Mouse (Mus musculus) MEL (cell line): ENCODE results near the gene Wnt3. TPM values are rescaled to one million over a fixed set of nuclear protein-coding genes. Genes with fewer than 3 reads are reported as not detected.

Experiments used
- DNase-seq: peaks from one replicate; pipeline ENCODE4 v3.0.0; 2011; ENCODE audit warnings: low read depth, low spot score
- H3K27ac ChIP-seq: 2 replicates; pipeline ENCODE4 v1.5.1; 2012; ENCODE audit warnings: low read depth, mild to moderate bottlenecking, control low read depth, low read length, moderate library complexity; ENCODE audit not compliant: control insufficient read depth
- H3K27me3 ChIP-seq, 2 experiments: fragments of 150-350 bp in 1 of 2; sonication (generic) in 1 of 2; 2 replicates each; pipeline ENCODE4 v1.6.1; 2012; ENCODE audit warnings: low read length in 2 of 2, mild to moderate bottlenecking in 2 of 2, improper control_type of control experiment in 1 of 2, moderate library complexity in 1 of 2; ENCODE audit not compliant: insufficient read depth in 2 of 2, control insufficient read depth in 1 of 2
- H3K36me3 ChIP-seq, 2 experiments: 2 replicates each; pipeline ENCODE4 v1.6.1; 2012 to 2014; ENCODE audit warnings: low read length in 2 of 2, improper control_type of control experiment in 1 of 2, inconsistent platforms in 1 of 2, mild to moderate bottlenecking in 1 of 2; ENCODE audit not compliant: insufficient read depth in 2 of 2, control insufficient read depth in 1 of 2
- H3K4me1 ChIP-seq, 2 experiments: fragments of 150-350 bp in 1 of 2; sonication (generic) in 1 of 2; 2 replicates each; pipeline ENCODE4 v1.6.1; 2012; ENCODE audit warnings: low read length in 2 of 2, improper control_type of control experiment in 1 of 2, mild to moderate bottlenecking in 1 of 2; ENCODE audit not compliant: insufficient read depth in 2 of 2, control insufficient read depth in 1 of 2
- H3K4me3 ChIP-seq, 2 experiments: fragments of 150-350 bp in 1 of 2; sonication (generic) in 1 of 2; 2 replicates each; pipeline ENCODE4 v1.5.1; 2012; ENCODE audit warnings: low read depth in 2 of 2, low read length in 2 of 2, mild to moderate bottlenecking in 2 of 2, moderate library complexity in 2 of 2, control low read depth in 1 of 2, improper control_type of control experiment in 1 of 2; ENCODE audit not compliant: control insufficient read depth in 1 of 2, insufficient read depth in 1 of 2
- H3K79me2 ChIP-seq: 2 replicates; pipeline ENCODE4 v1.6.1; 2012; ENCODE audit warnings: mild to moderate bottlenecking, low read length, moderate library complexity; ENCODE audit not compliant: control insufficient read depth, poor library complexity, insufficient read depth
- H3K9ac ChIP-seq: 2 replicates; pipeline ENCODE4 v1.6.1; 2012; ENCODE audit warnings: low read depth, mild to moderate bottlenecking, control low read depth, low read length, moderate library complexity; ENCODE audit not compliant: control insufficient read depth, poor library complexity, severe bottlenecking
- H3K9me3 ChIP-seq: fragments of 150-350 bp; sonication (generic); replicated peaks from 2 replicates; pipeline ENCODE4 v1.6.1; 2012; ENCODE audit warnings: mild to moderate bottlenecking, low read length, improper control_type of control experiment, moderate library complexity; ENCODE audit not compliant: insufficient read depth
- BHLHE40 ChIP-seq: IDR thresholded peaks from 2 replicates; pipeline ENCODE4 v1.6.1; 2012; ENCODE audit warnings: low read depth, mild to moderate bottlenecking, inconsistent platforms, low read length, improper control_type of control experiment, borderline replicate concordance
- CHD1 ChIP-seq: IDR thresholded peaks from 2 replicates; pipeline ENCODE4 v1.6.1; 2012; ENCODE audit warnings: low read depth, mild to moderate bottlenecking, inconsistent platforms, low read length, improper control_type of control experiment
- EP300 ChIP-seq, 2 experiments: IDR thresholded peaks; 2 replicates each; pipeline ENCODE4 v1.6.1; 2011; ENCODE audit warnings: improper control_type of control experiment in 2 of 2, low read length in 2 of 2, low read depth in 1 of 2, mild to moderate bottlenecking in 1 of 2
- ETS1 ChIP-seq: IDR thresholded peaks from 2 replicates; pipeline ENCODE4 v1.6.1; 2012; ENCODE audit warnings: low read depth, mild to moderate bottlenecking, inconsistent platforms, low read length, improper control_type of control experiment, moderate library complexity
- GATA1 ChIP-seq: IDR thresholded peaks from 2 replicates; pipeline ENCODE4 v1.6.1; 2011; ENCODE audit warnings: low read depth, low read length, improper control_type of control experiment
- JUND ChIP-seq: IDR thresholded peaks from 2 replicates; pipeline ENCODE4 v1.6.1; 2011; ENCODE audit warnings: low read depth, mild to moderate bottlenecking, improper control_type of control experiment, low read length
- KAT2A ChIP-seq: conservative IDR thresholded peaks from 2 replicates; pipeline ENCODE4 v1.6.1; 2012; ENCODE audit warnings: low read depth, low read length, improper control_type of control experiment, inconsistent platforms
- MAFK ChIP-seq: IDR thresholded peaks from 2 replicates; pipeline ENCODE4 v1.6.1; 2011; ENCODE audit warnings: low read depth, mild to moderate bottlenecking, low read length, improper control_type of control experiment, borderline replicate concordance
- NRF1 ChIP-seq: IDR thresholded peaks from 2 replicates; pipeline ENCODE4 v1.6.1; 2014; ENCODE audit warnings: low read depth, mild to moderate bottlenecking, inconsistent platforms, low read length, improper control_type of control experiment, moderate library complexity; ENCODE audit not compliant: poor library complexity, insufficient read depth, severe bottlenecking
- POLR2A ChIP-seq, 2 experiments: IDR thresholded peaks; 2 replicates each; pipeline ENCODE4 v1.6.1; 2011 to 2012; ENCODE audit warnings: low read length in 2 of 2, mild to moderate bottlenecking in 2 of 2, control low read depth in 1 of 2, improper control_type of control experiment in 1 of 2, low read depth in 1 of 2, moderate library complexity in 1 of 2; ENCODE audit not compliant: control insufficient read depth in 1 of 2, insufficient read depth in 1 of 2, poor library complexity in 1 of 2
- POLR2AphosphoS2 ChIP-seq: IDR thresholded peaks from 2 replicates; pipeline ENCODE4 v1.6.1; 2011; ENCODE audit warnings: low read length, improper control_type of control experiment
- RAD21 ChIP-seq: IDR thresholded peaks from 2 replicates; pipeline ENCODE4 v1.6.1; 2011; ENCODE audit warnings: mild to moderate bottlenecking, low read depth, low read length, improper control_type of control experiment
- RCOR1 ChIP-seq: IDR thresholded peaks from 2 replicates; pipeline ENCODE4 v1.6.1; 2012; ENCODE audit warnings: low read depth, mild to moderate bottlenecking, inconsistent platforms, low read length, improper control_type of control experiment
- SMC3 ChIP-seq: IDR thresholded peaks from 2 replicates; pipeline ENCODE4 v1.6.1; 2011; ENCODE audit warnings: low read depth, low read length, improper control_type of control experiment
- TAL1 ChIP-seq: IDR thresholded peaks from 2 replicates; pipeline ENCODE4 v1.6.1; 2012; ENCODE audit warnings: mild to moderate bottlenecking, inconsistent platforms, low read length, moderate library complexity, mixed read lengths
- TBP ChIP-seq: IDR thresholded peaks from 2 replicates; pipeline ENCODE4 v1.8.0; 2011; ENCODE audit warnings: low read depth, low read length, improper control_type of control experiment
- TCF12 ChIP-seq: IDR thresholded peaks from 2 replicates; pipeline ENCODE4 v1.6.1; 2014; ENCODE audit warnings: low read depth, mild to moderate bottlenecking, inconsistent platforms, low read length, improper control_type of control experiment, moderate library complexity
- USF1 ChIP-seq: IDR thresholded peaks from 2 replicates; pipeline ENCODE4 v1.6.1; 2014; ENCODE audit warnings: low read depth, mild to moderate bottlenecking, inconsistent platforms, low read length, improper control_type of control experiment, moderate library complexity
- USF2 ChIP-seq, 2 experiments: IDR thresholded peaks; 2 replicates each; pipeline ENCODE4 v1.6.1; 2011 to 2012; ENCODE audit warnings: improper control_type of control experiment in 2 of 2, low read length in 2 of 2, borderline replicate concordance in 1 of 2, inconsistent platforms in 1 of 2, low read depth in 1 of 2, mild to moderate bottlenecking in 1 of 2; ENCODE audit not compliant: insufficient read depth in 1 of 2
- ZC3H11A ChIP-seq: IDR thresholded peaks from 2 replicates; pipeline ENCODE4 v1.6.1; 2012; ENCODE audit warnings: low read depth, mild to moderate bottlenecking, inconsistent platforms, low read length, improper control_type of control experiment
- ZKSCAN1 ChIP-seq: IDR thresholded peaks from 2 replicates; pipeline ENCODE4 v1.6.1; 2012; ENCODE audit warnings: low read depth, mild to moderate bottlenecking, inconsistent platforms, low read length, improper control_type of control experiment, moderate library complexity
- ZMIZ1 ChIP-seq: IDR thresholded peaks from 2 replicates; pipeline ENCODE4 v1.6.1; 2012; ENCODE audit warnings: low read depth, mild to moderate bottlenecking, inconsistent platforms, low read length, improper control_type of control experiment, moderate library complexity
- polyA plus RNA-seq, 2 experiments: library from polyadenylated mRNA; stranded (reverse) in 1 of 2; unstranded in 1 of 2; fragments of >175 nt in 1 of 2; fragments of >200 nt in 1 of 2; gene quantifications; 2 replicates each; pipeline versions ENCODE4 v1.2.1 to v1.2.4; 2012; ENCODE audit warnings: low replicate concordance in 2 of 2, low read depth in 1 of 2; ENCODE audit not compliant: insufficient read length in 2 of 2, insufficient read depth in 1 of 2, missing spikeins in 1 of 2
- total RNA-seq: library from RNA; depleted of rRNA; stranded (reverse); fragments of 300-350 nt; gene quantifications from 2 replicates; pipeline ENCODE4 v1.2.3, GENCODE M21; 2012

The Wnt3 gene
- total and polyA plus RNA-seq, 3 experiments = not detected

- TF ChIP-seq USF1 = no peak
- TF ChIP-seq EP300 (IDR thresholded peaks at IDR 0.05; ENCODE audit: low read depth in 1 of 2, low read length in 2 of 2) = peak; percentile 93 to 95
- TF ChIP-seq MAFK = no peak
Observed at GRCm38 (mm10) chr11:103852590-103853283, 78.8 kb downstream of the Wnt3 start (continued).

- TF ChIP-seq GATA1 = peak; percentile 29; the same call in 1 of the 2 replicates
- TF ChIP-seq ETS1 = no peak
- TF ChIP-seq, all 39 proteins: peak for 1
- Histone ChIP-seq H3K79me2 (no peaks in the 10 kb centered on the region), H3K9me3 (no peaks in the 10 kb centered on the region), H3K4me3 (no peak overlapping the region), H3K4me1 (peaks cover 5 to 28% of the 10 kb centered on the region in 2 experiments; a peak in 3 of 4 replicates), H3K9ac (no peak overlapping the region), H3K36me3 (peaks cover 1 to 32% of the 10 kb centered on the region in 2 experiments), H3K27me3 (no peaks in the 10 kb centered on the region), H3K27ac (peak overlapping the region; percentile 81)
- no peak for DNase-seq
Observed at GRCm38 (mm10) chr11:103853284-103853920, 79.5 kb downstream of the Wnt3 start.

GRCm38 (mm10) chr11:103854294-103854693 is 80.3 kb downstream of the Wnt3 start:
- no peak overlapping the region for H3K4me3 ChIP-seq
- peaks cover 12 to 37% of the 10 kb centered on the region in 2 experiments for H3K4me1 ChIP-seq
- H3K27ac ChIP-seq = no peak overlapping the region
- H3K27me3 ChIP-seq = no peaks in the 10 kb centered on the region
- no peaks in the 10 kb centered on the region for H3K9me3 ChIP-seq
- TF ChIP-seq JUND = no peak
- no peak for TF ChIP-seq POLR2A (IDR thresholded peaks at IDR 0.05; ENCODE audit: control insufficient read depth in 1 of 2, insufficient read depth in 1 of 2, low read depth in 1 of 2, low read length in 2 of 2, poor library complexity in 1 of 2)
- TF ChIP-seq ZKSCAN1 = no peak
- TF ChIP-seq NRF1 = no peak
- no peak for TF ChIP-seq KAT2A
- no peak for TF ChIP-seq USF2 (IDR thresholded peaks at IDR 0.05; ENCODE audit: borderline replicate concordance in 1 of 2, insufficient read depth in 1 of 2, low read depth in 1 of 2, low read length in 2 of 2)
- TF ChIP-seq TCF12 = no peak
- TF ChIP-seq TAL1 = no peak
- TF ChIP-seq ZC3H11A = no peak
- no peak for TF ChIP-seq ZMIZ1
- TF ChIP-seq CHD1 = no peak
- no peak for TF ChIP-seq RCOR1
- TF ChIP-seq ETS1 = no peak
- TF ChIP-seq GATA1 = no peak
- no peak for TF ChIP-seq TBP
- TF ChIP-seq POLR2AphosphoS2 = no peak
- no peak for TF ChIP-seq BHLHE40
- no peak for TF ChIP-seq RAD21
- TF ChIP-seq SMC3 = no peak
- peaks cover 1 to 41% of the 10 kb centered on the region in 2 experiments for H3K36me3 ChIP-seq
- H3K79me2 ChIP-seq = no peaks in the 10 kb centered on the region
- DNase-seq = no peak
- H3K9ac ChIP-seq = no peak overlapping the region
